Mouse (Mus musculus) embryonic fibroblast, embryonic 13.5 days (primary cell): ENCODE data around the gene Dbx1. TPM values are rescaled to one million over a fixed set of nuclear protein-coding genes. Genes with fewer than 3 reads are reported as not detected.

Experiments used
- H3K27ac ChIP-seq: 2 replicates; pipeline ENCODE4 v1.5.1; 2012; ENCODE audit warnings: low read length, control low read depth, inconsistent platforms; ENCODE audit not compliant: insufficient read depth
- H3K4me1 ChIP-seq: 2 replicates; pipeline ENCODE4 v1.6.1; 2011; ENCODE audit warnings: low read length; ENCODE audit not compliant: control insufficient read depth, insufficient read depth
- H3K4me3 ChIP-seq: 2 replicates; pipeline ENCODE4 v1.5.1; 2011; ENCODE audit warnings: mild to moderate bottlenecking, control low read depth, low read length; ENCODE audit not compliant: insufficient read depth
- CTCF ChIP-seq: IDR thresholded peaks from 2 replicates; pipeline ENCODE4 v1.5.1; 2011; ENCODE audit warnings: mild to moderate bottlenecking, control low read depth, low read length, moderate library complexity, borderline replicate concordance; ENCODE audit not compliant: insufficient read depth
- POLR2A ChIP-seq: IDR thresholded peaks from 2 replicates; pipeline ENCODE4 v1.6.1; 2011; ENCODE audit warnings: low read depth, mild to moderate bottlenecking, control low read depth, low read length, moderate library complexity
- polyA plus RNA-seq: library from polyadenylated mRNA; stranded (reverse); fragments of >200 nt; gene quantifications from 2 replicates; pipeline ENCODE4 v1.2.4, GENCODE M21; 2011; ENCODE audit warnings: low read depth; ENCODE audit not compliant: missing spikeins, insufficient read length

The Dbx1 gene
- polyA plus RNA-seq, 1 experiment = not detected

DNA sequence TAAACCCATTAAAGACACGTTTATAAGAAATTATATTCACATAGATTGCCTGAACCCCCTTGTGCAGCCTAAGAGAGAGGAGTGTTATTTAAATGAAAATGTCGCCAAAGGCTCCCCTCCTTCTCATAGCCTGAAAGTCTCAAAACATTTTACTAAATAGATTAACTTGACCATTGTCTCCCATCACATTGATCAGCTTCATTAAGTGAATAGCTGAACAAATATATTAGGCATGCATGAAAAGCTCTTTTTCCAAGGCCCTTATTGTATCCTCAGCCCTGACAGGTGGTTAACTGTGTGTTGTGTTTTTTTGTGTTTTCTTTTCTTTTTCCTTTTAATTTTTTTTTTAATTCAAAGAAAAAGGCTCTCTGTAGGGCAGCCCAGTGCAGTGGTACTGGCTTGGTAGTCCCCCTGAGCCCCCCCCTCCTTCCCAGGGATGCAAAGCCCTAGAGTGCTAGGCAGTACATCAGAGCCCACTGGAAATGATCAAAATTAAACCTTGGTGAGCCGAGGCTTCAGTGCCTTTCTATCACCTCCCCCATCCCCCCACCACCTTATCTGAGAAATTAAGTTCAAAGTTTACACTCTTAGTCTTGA, 4.2 kb upstream of the Dbx1 start:
- Histone ChIP-seq H3K27ac (no peak overlapping the region), H3K4me1 (no peaks in the 10 kb centered on the region), H3K4me3 (no peak overlapping the region)
- TF ChIP-seq CTCF (no peak), POLR2A (no peak)

DNA sequence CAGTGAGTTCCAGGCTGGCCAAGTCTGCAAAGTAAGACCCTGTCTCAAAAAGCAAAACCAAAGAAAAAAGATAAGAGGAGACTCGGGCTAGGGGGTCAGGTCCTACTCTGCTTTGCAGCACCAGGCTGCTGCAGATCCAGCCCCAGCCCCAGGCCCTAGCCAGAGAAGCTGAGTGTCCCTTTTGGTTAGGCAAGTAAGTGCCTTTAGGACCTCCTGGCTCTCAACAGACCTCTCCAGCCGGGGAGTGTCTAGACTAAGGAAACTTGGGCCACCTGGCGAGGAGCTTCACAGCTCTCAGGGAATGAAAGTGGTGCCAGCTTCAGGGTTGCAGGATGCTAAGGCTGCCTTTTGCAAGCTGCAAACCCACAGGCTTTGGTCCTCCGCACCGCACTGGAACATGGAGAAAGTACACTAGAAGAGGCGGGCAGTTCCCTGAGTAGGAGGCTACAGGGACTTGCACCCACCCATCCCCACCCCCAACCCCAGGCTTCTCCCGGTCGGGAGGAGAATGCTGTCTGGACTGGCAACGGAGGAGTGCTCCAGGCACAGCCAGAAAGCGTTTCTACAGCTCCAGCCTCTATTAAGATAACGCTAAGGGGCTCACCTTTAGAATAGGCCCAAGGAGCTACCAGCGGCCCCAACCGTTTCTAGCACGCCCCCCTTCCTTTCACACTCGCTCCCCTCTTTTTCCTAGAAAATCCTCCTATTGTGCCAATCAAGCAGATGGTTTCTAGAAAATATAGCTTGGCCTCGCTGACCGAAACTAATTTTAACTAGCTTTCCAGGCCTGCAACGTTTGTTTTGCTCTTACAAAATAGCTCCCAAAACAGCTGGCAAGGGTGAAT, 3.4 kb upstream of the Dbx1 start:
- TF ChIP-seq CTCF (no peak), POLR2A (no peak)
- no peak overlapping the region for H3K27ac ChIP-seq
- no peaks in the 10 kb centered on the region for H3K4me1 ChIP-seq
- no peak overlapping the region for H3K4me3 ChIP-seq

DNA sequence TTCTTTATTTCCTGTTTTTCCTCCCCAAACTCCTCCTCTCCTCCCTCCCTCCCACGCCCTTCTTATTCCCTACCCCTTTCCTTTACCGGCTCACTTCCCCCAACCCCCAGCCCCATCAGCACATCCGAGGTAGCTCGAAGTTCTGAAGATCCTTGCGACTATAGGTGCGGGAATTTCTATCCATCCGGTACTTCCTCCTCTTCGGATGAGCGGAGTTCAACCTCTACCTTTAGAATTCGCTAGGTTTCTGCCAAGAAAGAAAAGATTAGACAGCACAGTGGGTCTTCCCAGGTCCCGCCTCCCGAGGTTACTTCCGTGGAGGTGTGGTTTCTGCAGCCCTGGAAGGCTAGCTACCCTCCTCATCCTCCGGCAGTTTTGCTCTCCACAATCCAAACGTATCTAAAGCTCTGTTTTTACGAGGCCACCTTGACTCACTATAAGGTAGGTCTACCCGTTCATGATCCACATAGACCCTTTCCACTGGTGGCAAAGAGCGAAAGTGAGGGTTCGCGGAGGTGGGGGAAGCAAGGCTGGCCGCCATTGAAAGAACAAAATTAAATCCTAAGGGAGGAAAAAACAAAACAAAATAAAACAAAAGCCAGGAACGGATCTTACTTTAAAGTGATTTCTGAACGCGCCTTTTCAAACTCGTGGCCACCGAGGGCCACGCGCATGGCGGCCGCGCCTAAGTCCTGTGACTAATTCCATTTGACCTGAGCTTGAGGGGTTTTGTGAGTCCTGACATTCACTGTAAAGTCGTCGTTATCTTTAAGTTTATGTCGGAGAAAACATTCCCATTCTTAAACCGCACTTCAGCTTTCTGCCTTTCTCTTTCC, 2.5 kb upstream of the Dbx1 start:
- TF ChIP-seq POLR2A (no peak), CTCF (no peak)
- H3K27ac ChIP-seq = no peak overlapping the region
- H3K4me3 ChIP-seq = no peak overlapping the region
- H3K4me1 ChIP-seq = no peaks in the 10 kb centered on the region; the same call in 1 of the 2 replicates

DNA sequence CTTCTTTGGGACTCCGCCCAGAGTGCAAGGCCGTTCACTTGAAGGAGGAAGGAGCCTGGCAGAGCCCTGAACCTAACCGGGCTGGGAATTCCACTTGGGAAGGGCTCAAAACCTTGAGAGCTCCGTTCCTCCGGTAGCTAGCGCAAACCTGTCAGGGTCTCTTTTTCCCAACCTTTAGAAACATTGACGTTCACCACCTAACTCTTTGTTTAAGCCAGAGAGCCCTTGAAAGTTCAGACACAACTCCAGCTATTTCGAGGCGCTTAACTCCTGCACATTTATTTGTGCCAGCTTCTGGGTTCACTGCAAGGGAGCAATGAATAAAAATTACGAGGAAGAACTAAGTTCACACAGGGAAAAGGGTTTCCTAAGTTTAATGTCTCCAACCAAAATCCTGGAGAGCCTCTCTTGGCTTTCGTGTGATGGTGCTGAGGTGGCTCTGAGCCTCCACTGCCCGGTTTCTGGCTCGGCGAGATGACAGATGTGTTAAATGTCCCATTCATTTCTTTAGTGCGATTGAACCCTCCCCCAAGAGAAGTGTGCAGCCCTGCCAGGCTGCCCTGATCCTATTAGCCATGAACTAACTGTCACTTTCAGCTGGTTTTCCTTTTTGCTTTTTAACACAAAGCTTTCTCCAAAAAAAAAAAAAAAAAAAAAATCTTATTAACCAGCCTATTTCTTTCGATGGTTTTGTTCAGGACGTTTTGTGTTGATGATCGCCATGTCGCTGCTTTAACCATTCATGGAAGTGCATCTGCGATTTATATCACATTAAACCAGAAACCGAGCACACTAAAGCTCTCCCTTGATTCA, 1.4 kb upstream of the Dbx1 start:
- no peaks in the 10 kb centered on the region; the same call in 1 of the 2 replicates for H3K4me1 ChIP-seq
- H3K27ac ChIP-seq = no peak overlapping the region
- no peak overlapping the region for H3K4me3 ChIP-seq
- no peak for TF ChIP-seq CTCF
- TF ChIP-seq POLR2A = no peak

- Histone ChIP-seq H3K27ac (no peak overlapping the region), H3K4me3 (no peak overlapping the region), H3K4me1 (no peaks in the 10 kb centered on the region; the same call in 1 of the 2 replicates)
- TF ChIP-seq CTCF (no peak), POLR2A (no peak)
Measured at GRCm38 (mm10) chr7:49637281-49637680, 632 bp upstream of the Dbx1 start.

- Histone ChIP-seq H3K27ac (no peak overlapping the region), H3K4me1 (no peaks in the 10 kb centered on the region; the same call in 1 of the 2 replicates), H3K4me3 (no peak overlapping the region)
- TF ChIP-seq CTCF (no peak), POLR2A (no peak)
Measured at GRCm38 (mm10) chr7:49635971-49636370, 678 bp downstream of the Dbx1 start.

DNA sequence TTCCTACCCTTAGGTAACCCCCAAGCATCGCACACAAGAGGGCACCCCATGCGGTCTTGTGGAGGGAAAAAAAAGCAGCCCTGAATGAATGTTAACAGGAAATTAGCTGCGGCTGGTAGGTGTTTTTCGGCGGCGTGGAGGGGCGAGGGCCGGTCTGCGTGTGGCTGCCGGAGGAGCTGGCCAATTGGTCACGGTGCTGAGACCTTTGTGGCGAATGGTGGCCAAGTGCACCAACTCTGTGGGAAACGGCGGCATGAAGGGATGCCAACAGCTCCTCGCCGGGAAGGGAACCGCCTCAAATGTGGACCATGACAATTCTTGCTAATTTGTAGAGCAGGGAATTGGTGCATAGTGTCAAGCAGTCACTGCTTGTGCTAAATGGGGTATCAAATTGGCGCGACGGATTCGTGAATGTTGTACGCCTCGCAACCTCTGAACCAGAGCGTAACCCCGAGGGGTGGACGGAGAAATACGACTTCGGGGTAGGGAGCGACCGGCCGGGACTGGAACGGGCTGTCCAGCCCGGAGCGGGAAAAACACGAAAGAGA, 1.5 kb downstream of the Dbx1 start:
- no peak overlapping the region for H3K4me3 ChIP-seq
- no peak overlapping the region for H3K27ac ChIP-seq
- TF ChIP-seq CTCF = no peak
- TF ChIP-seq POLR2A = no peak
- H3K4me1 ChIP-seq = no peaks in the 10 kb centered on the region; the same call in 1 of the 2 replicates

DNA sequence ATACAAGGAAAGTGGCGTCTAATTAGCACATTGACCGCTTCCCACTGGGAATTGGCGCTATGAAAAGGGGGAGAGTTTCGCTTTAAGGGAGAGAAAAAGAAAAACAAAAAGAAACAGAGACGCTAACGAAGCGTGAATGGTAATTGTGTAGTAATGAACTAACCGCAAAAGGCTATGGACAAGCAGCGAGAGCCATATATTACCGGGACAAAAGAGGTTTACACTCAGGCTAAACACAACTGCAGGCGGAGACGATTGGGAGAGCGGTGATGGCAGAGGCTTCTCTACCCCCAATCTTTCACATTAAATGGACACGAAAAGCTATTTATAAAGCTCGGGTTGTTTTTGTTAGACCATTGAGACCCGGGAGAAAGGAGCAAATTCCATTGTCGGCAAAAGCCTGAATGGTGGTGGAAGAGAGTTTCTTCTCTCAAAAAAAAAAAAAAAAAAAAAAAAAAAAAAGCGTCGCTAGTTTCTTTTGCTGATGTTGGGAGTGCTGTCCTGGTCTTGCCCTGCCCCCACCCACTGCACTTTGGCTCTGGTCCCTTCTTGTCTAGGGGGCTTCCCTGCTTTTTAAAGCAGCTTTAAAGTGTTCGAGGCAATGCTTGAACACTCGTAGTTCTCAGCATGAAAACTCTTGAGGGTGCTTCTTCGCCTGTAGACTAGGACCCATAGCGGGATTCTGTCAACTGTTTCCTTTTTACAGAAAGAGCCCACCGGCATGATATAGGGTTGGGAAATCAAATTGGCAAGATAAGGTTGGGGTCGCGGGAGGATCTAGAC, 2.2 kb downstream of the Dbx1 start:
- Histone ChIP-seq H3K27ac (no peak overlapping the region), H3K4me3 (peak overlapping the region; percentile 42), H3K4me1 (no peaks in the 10 kb centered on the region; the same call in 1 of the 2 replicates)
- no peak for TF ChIP-seq POLR2A
- TF ChIP-seq CTCF = no peak
